ENCODE assay signal across 22 mouse cellular contexts in genomic region chr5:144452776-144453455, GRCm38 (mm10).
"Had no signal": no experiment of that assay in that cellular context is flagged by ENCODE, and none has a peak within 500 bp of the region (broad histone marks: within the 10 kb centered on the region; RNA-seq: fewer than 3 reads in every experiment).

No protein-coding gene starts in this region.

- ATAC-seq: liver, embryonic 12.5 days; midbrain, embryonic 15.5 days had no signal

- H3K4me1 ChIP-seq: liver, embryonic 12.5 days; liver, embryonic 15.5 days; megakaryocyte, embryonic 14.5 days had no signal

- DNase-seq: kidney, adult 9 months; kidney, postnatal 25 days; layer of hippocampus, adult 9-11 months; liver; lung, adult 18-20 months; lung, postnatal 10 days; lung, postnatal 36 days; retina, postnatal 1 day; thymus, adult 18-20 months; thymus, postnatal 36 days had no signal

- H3K27me3 ChIP-seq: limb, embryonic 13.5 days; liver, embryonic 12.5 days; liver, embryonic 15.5 days; lung, embryonic 15.5 days; megakaryocyte, embryonic 14.5 days; midbrain, embryonic 15.5 days; neural tube, embryonic 13.5 days had no signal

- H3K36me3 ChIP-seq: limb, embryonic 10.5 days; limb, embryonic 13.5 days; liver, embryonic 12.5 days; liver, embryonic 15.5 days; lung, embryonic 15.5 days; midbrain, embryonic 15.5 days; neural tube, embryonic 13.5 days had no signal

- H3K27ac ChIP-seq: kidney, postnatal 0 days; layer of hippocampus, adult 2 months; limb, embryonic 10.5 days; limb, embryonic 13.5 days; liver, embryonic 12.5 days; liver, embryonic 15.5 days; lung, embryonic 15.5 days; midbrain, embryonic 15.5 days; neural tube, embryonic 13.5 days had no signal

- H3K4me3 ChIP-seq: layer of hippocampus, adult 2 months; limb, embryonic 10.5 days; limb, embryonic 13.5 days; liver, embryonic 12.5 days; liver, embryonic 15.5 days; lung, embryonic 15.5 days; megakaryocyte, embryonic 14.5 days; midbrain, embryonic 15.5 days; myocyte; neural tube, embryonic 13.5 days had no signal

- H3K4me2 ChIP-seq: limb, embryonic 13.5 days; liver, embryonic 12.5 days; liver, embryonic 15.5 days; lung, embryonic 15.5 days; midbrain, embryonic 11.5 days; midbrain, embryonic 15.5 days; neural tube, embryonic 13.5 days had no signal

- H3K9me3 ChIP-seq: limb, embryonic 10.5 days; limb, embryonic 13.5 days; liver, embryonic 15.5 days; lung, embryonic 15.5 days; midbrain, embryonic 15.5 days; neural tube, embryonic 13.5 days had no signal

- H3K9ac ChIP-seq: limb, embryonic 13.5 days; liver, embryonic 12.5 days; liver, embryonic 15.5 days; lung, embryonic 15.5 days; midbrain, embryonic 15.5 days; neural tube, embryonic 13.5 days had no signal
